Mouse (Mus musculus) embryonic facial prominence, embryonic 10.5 days (tissue): ENCODE data around the gene Usp26. TPM values are rescaled to one million over a fixed set of nuclear protein-coding genes. Genes with fewer than 3 reads are reported as not detected.

Experiments used
- DNase-seq: peaks from one replicate; pipeline ENCODE4 v3.0.0-alpha.2; 2017; ENCODE audit warnings: low spot score
- H3K27ac ChIP-seq: fragments of 300-500 bp; sonication (generic); replicated peaks from 2 replicates; pipeline ENCODE4 v1.5.1; 2016; ENCODE audit warnings: mild to moderate bottlenecking
- H3K27me3 ChIP-seq: fragments of 300-500 bp; sonication (generic); replicated peaks from 2 replicates; pipeline ENCODE4 v1.6.1; 2016; ENCODE audit warnings: low read depth, mild to moderate bottlenecking; ENCODE audit not compliant: poor library complexity, severe bottlenecking
- H3K36me3 ChIP-seq: fragments of 300-500 bp; sonication (generic); replicated peaks from 2 replicates; pipeline ENCODE4 v1.6.1; 2016; ENCODE audit warnings: mild to moderate bottlenecking, moderate library complexity
- H3K4me1 ChIP-seq: fragments of 300-500 bp; sonication (generic); 2 replicates; pipeline ENCODE4 v1.6.1; 2016
- H3K4me3 ChIP-seq: fragments of 300-500 bp; sonication (generic); 2 replicates; pipeline ENCODE4 v1.5.1; 2016; ENCODE audit warnings: mild to moderate bottlenecking, moderate library complexity
- H3K9me3 ChIP-seq: fragments of 300-500 bp; sonication (generic); 2 replicates; pipeline ENCODE4 v1.6.1; 2016; ENCODE audit warnings: mild to moderate bottlenecking
- WGBS: fragments of 180-500 bp; shearing (Covaris S2); methylation state at CpG from one replicate; pipeline ENCODE4 v1.1.7; 2016; 5-methylcytosine and 5-hydroxymethylcytosine counted together
- polyA plus RNA-seq: library from polyadenylated mRNA; unstranded; fragments of >200 nt; fragmentation: Nextera tagmentation; extraction: Ambion mirVana; gene quantifications from 2 replicates; pipeline ENCODE4 v1.2.1, GENCODE M21; 2016

Gene Usp26
- polyA plus RNA-seq: not detected in 2 replicates

DNA sequence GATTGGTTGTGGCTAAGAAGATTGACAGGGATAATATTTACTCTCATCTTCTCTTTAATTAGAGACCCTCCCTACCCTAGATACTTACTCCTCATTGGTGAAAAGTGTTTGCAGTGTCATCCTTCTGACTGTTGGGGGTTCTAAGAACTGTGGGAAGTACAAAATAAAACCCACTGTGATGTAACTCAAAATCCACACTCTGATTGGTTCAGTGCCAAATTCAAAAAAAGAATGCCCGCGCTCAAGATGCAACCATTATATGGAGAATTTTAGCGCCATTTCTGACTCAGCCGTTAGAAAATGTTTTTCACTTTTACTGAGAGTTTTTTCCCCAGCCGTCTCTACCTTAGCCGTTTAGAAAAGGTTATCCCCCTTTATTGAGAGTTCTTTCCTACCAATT, at the start of gene Usp26:
Usp26 (minus strand) TSS at position 101 of the 400 bp plus-strand sequence.
- H3K27ac ChIP-seq: no peak within 1 kb of the TSS
- no peak within 1 kb of the TSS for H3K4me3 ChIP-seq
- WGBS: 95% methylated on average over 6 of the region's 6 CpGs
- H3K4me1 ChIP-seq: no peaks in the 10 kb centered on the region
- H3K9me3 ChIP-seq: peaks cover 4% of the 10 kb centered on the region; the same call in 1 of the 2 replicates
- no peaks in the 10 kb centered on the region for H3K36me3 ChIP-seq
- no peaks in the 10 kb centered on the region for H3K27me3 ChIP-seq
- no peak for DNase-seq

- Histone ChIP-seq H3K36me3 (no peaks in the 10 kb centered on the region), H3K4me1 (no peaks in the 10 kb centered on the region), H3K9me3 (no peaks in the 10 kb centered on the region), H3K27ac (no peak overlapping the region), H3K27me3 (no peaks in the 10 kb centered on the region), H3K4me3 (no peak overlapping the region)
- WGBS: 51% methylated on average over 3 of the region's 3 CpGs
- no peak for DNase-seq
Observed at GRCm38 (mm10) chrX:51814466-51815247, 13.6 kb upstream of the Usp26 start.

- peaks cover 6% of the 10 kb centered on the region; the same call in 1 of the 2 replicates for H3K4me1 ChIP-seq
- H3K36me3 ChIP-seq: no peaks in the 10 kb centered on the region
- no peaks in the 10 kb centered on the region for H3K27me3 ChIP-seq
- DNase-seq: peak; percentile 9
- no peak overlapping the region for H3K27ac ChIP-seq
- WGBS: 14% methylated on average over 1 of the region's 1 CpGs
- no peaks in the 10 kb centered on the region for H3K9me3 ChIP-seq
- no peak overlapping the region for H3K4me3 ChIP-seq
Observed at GRCm38 (mm10) chrX:51767457-51767856, 33.6 kb downstream of the Usp26 start.

DNA sequence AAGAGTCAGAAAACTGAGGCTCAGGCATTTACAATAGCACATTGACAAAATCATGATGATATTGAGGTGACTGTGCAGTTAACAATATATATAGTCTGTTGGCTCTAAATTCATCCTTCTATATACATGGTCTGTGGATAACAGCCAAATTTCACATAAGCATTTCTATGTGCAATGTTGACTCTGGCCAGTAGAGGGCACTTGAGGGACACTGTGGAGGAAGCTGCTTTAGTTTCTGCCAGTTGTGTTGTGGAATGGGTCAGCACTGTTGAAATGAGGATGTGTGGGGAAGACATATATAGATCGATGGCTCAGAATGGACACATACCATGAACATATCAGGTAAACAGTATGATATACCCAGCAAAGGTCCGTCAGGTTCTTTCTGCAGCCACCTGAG, 64.6 kb downstream of the Usp26 start:
- Histone ChIP-seq H3K36me3 (no peaks in the 10 kb centered on the region), H3K4me3 (no peak overlapping the region), H3K27me3 (no peaks in the 10 kb centered on the region), H3K4me1 (no peaks in the 10 kb centered on the region), H3K27ac (no peak overlapping the region), H3K9me3 (0 out of 2 replicates have a peak, but pooled peaks cover 4% of the 10 kb centered on the region)
- peak; percentile 36 for DNase-seq
- WGBS: 60% methylated on average over 2 of the region's 2 CpGs

GRCm38 (mm10) chrX:51714086-51714745, 86.8 kb downstream of the Usp26 start:
- Histone ChIP-seq H3K4me3 (no peak overlapping the region), H3K9me3 (no peaks in the 10 kb centered on the region), H3K27ac (no peak overlapping the region), H3K4me1 (no peaks in the 10 kb centered on the region), H3K27me3 (peaks cover 18% of the 10 kb centered on the region), H3K36me3 (no peaks in the 10 kb centered on the region)
- 77% methylated on average over 8 of the region's 8 CpGs for WGBS
- DNase-seq: no peak

- H3K36me3 ChIP-seq: no peaks in the 10 kb centered on the region
- H3K9me3 ChIP-seq: no peaks in the 10 kb centered on the region
- H3K4me3 ChIP-seq: no peak overlapping the region
- peaks cover 22% of the 10 kb centered on the region for H3K27me3 ChIP-seq
- no peak overlapping the region for H3K27ac ChIP-seq
- no peaks in the 10 kb centered on the region for H3K4me1 ChIP-seq
- no peak for DNase-seq
- 77% methylated on average over 1 of the region's 1 CpGs for WGBS
Observed at GRCm38 (mm10) chrX:51712996-51713395, 88.0 kb downstream of the Usp26 start.

Other genes with a start within 250 kb of the Usp26 start
- 25.9 and 27.8 TPM in 2 replicates for gene Hs6st2, start 119.4 kb downstream of the Usp26 start, polyA plus RNA-seq
- not detected in 2 replicates for gene 1700080O16Rik, start 171.5 kb upstream of the Usp26 start, polyA plus RNA-seq